Mouse (Mus musculus): Measurements from ENCODE around the gene Got1. TPM values are rescaled to one million over a fixed set of nuclear protein-coding genes. Genes with fewer than 3 reads are reported as not detected.

Got1 gene
- polyA plus RNA-seq, 1 experiment = 528 TPM

DNA sequence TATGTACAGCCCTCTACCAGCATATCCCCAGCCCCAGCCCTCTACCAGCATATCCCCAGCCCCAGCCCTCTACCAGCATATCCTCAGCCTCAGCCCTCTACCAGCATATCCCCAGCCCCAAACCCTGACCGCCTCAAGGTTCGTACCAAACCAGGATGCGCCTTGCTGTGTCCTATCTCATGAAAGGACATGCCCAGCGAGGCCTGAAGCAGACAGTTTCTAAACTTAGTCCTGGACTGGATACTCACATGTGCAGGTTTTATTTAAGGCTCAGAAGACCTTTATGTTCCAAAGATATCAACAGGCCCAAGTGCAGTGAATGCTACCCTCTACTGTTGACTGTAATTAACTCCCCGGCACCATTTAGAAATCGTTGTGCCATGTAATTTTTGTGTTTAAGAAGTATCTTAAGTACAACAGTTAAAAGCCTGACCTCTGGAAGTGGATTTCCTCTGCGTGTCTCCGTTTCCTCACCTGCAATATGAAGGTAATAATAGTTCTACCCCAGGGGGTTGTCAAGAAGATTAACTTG, 3.7 kb upstream of the Got1 start:
- Histone ChIP-seq H3K4me3 (replicated peaks; ENCODE audit: insufficient read depth, low read depth, low read length) (no peak overlapping the region), H3K4me1 (ENCODE audit: control insufficient read depth, insufficient read depth, low read length) (no peaks in the 10 kb centered on the region; the same call in 1 of the 2 replicates), H3K27ac (ENCODE audit: insufficient read depth, low read length) (no peak overlapping the region), H3K27me3 (ENCODE audit: control insufficient read depth, insufficient read depth, low read length) (no peaks in the 10 kb centered on the region)
- 81% methylated on average over 8 of the region's 8 CpGs for WGBS
- DNase-seq = no peak
- TF ChIP-seq POLR2A (IDR thresholded peaks at IDR 0.05; ENCODE audit: borderline replicate concordance, insufficient read depth, low read length) (no peak), CTCF (IDR thresholded peaks at IDR 0.05; ENCODE audit: borderline replicate concordance, insufficient read depth, low read depth, low read length) (no peak)

DNA sequence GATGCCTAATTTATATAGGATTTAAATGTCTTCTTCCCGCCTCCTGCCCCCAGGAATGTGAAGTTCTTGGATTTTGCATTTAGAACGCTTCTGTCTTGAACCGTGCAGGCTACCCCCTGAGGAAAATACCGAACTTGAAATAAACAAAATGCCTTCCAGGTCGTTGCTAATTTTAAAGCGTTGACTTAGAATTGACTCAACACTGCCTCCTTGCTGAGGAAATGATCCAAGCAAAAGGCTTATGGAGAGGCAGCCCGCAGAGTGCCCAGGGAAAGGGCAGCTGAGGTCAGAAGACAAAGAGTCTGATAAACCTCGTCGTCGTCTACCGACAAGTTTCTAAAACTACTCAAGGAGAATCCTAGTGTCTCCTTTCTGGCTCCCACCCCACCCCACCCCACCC, 2.7 kb upstream of the Got1 start:
- no peaks in the 10 kb centered on the region for H3K27me3 ChIP-seq (ENCODE audit: control insufficient read depth, insufficient read depth, low read length)
- no peaks in the 10 kb centered on the region; the same call in 1 of the 2 replicates for H3K4me1 ChIP-seq (ENCODE audit: control insufficient read depth, insufficient read depth, low read length)
- H3K4me3 ChIP-seq (replicated peaks; ENCODE audit: insufficient read depth, low read depth, low read length) = no peak overlapping the region
- no peak overlapping the region for H3K27ac ChIP-seq (ENCODE audit: insufficient read depth, low read length)
- WGBS = 13% methylated on average over 11 of the region's 11 CpGs
- peak; percentile 8; the same call in 1 of the 2 replicates for TF ChIP-seq CTCF (IDR thresholded peaks at IDR 0.05; ENCODE audit: borderline replicate concordance, insufficient read depth, low read depth, low read length)
- no peak for TF ChIP-seq POLR2A (IDR thresholded peaks at IDR 0.05; ENCODE audit: borderline replicate concordance, insufficient read depth, low read length)
- no peak for DNase-seq

DNA sequence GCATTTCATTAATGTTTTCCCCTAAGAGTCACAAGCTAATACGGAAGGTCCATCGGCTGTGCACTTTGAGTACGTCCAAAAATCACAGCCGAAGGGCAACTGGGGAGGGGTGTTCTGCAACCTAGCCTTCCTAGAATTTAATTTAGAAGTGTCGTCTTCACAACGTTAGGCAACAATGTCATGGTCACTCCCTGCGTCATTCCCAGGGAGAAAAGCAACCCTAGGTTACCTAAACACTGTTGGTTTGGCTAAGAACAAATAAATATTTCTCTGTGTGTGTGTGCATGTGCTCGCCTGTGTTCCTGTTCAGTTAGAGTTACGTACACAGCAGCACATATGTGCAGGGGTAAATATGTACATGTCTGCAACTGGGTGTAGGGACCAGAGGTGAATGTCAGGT, 1.6 kb upstream of the Got1 start:
- Histone ChIP-seq H3K4me3 (replicated peaks; ENCODE audit: insufficient read depth, low read depth, low read length) (no peak overlapping the region), H3K4me1 (ENCODE audit: control insufficient read depth, insufficient read depth, low read length) (no peaks in the 10 kb centered on the region; the same call in 1 of the 2 replicates), H3K27me3 (ENCODE audit: control insufficient read depth, insufficient read depth, low read length) (no peaks in the 10 kb centered on the region), H3K27ac (ENCODE audit: insufficient read depth, low read length) (no peak overlapping the region)
- DNase-seq = no peak
- 96% methylated on average over 9 of the region's 9 CpGs for WGBS
- TF ChIP-seq POLR2A (IDR thresholded peaks at IDR 0.05; ENCODE audit: borderline replicate concordance, insufficient read depth, low read length) (no peak), CTCF (IDR thresholded peaks at IDR 0.05; ENCODE audit: borderline replicate concordance, insufficient read depth, low read depth, low read length) (no peak)

DNA sequence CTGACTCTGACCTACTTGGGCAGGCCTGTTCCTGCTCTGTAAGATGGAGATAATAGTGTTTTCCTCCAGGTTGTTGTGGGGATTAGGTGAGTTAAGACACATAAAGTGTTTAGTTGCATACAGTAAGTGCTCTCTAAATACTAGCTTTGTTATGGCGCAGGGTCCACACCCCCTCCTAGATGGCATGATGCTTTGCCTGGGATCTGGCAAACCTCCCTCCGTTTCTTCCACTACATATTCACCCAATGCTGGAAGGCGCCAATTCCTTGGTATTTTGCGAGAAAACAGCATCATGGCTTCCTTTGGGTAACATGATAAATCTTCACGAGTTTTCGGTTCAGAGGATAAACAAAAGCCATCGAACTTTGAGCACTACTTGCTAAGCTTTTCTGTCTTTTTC, 1.2 kb upstream of the Got1 start:
- WGBS = 86% methylated on average over 7 of the region's 7 CpGs
- no peak for TF ChIP-seq POLR2A (IDR thresholded peaks at IDR 0.05; ENCODE audit: borderline replicate concordance, insufficient read depth, low read length)
- no peak for TF ChIP-seq CTCF (IDR thresholded peaks at IDR 0.05; ENCODE audit: borderline replicate concordance, insufficient read depth, low read depth, low read length)
- H3K27ac ChIP-seq (ENCODE audit: insufficient read depth, low read length) = peak overlapping the region; percentile 99; the same call in 1 of the 2 replicates
- no peaks in the 10 kb centered on the region for H3K27me3 ChIP-seq (ENCODE audit: control insufficient read depth, insufficient read depth, low read length)
- DNase-seq = peak in 1 of 2 experiments; percentile 28
- H3K4me3 ChIP-seq (replicated peaks; ENCODE audit: insufficient read depth, low read depth, low read length) = peak overlapping the region; percentile 72
- no peaks in the 10 kb centered on the region; the same call in 1 of the 2 replicates for H3K4me1 ChIP-seq (ENCODE audit: control insufficient read depth, insufficient read depth, low read length)

DNA sequence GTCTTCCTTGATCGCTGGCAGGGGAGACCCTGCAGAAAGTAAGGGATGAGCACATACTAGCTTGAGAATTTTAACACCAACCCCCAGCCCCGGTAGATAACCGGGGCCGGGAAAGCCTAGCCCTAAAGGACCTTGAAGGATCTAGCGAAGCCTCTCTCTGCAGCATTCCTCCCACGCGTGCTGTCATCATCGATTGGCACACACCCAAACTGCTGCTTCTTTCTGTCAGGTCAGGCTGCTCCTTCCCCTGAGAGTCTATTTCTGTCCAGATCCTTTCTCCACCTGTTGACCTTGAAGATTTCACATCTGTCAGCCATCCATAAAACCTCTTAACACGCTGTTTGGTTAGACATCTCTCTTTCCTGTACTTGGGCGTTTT, 688 bp upstream of the Got1 start:
- peak overlapping the region; percentile 99 for H3K27ac ChIP-seq (ENCODE audit: insufficient read depth, low read length)

DNA sequence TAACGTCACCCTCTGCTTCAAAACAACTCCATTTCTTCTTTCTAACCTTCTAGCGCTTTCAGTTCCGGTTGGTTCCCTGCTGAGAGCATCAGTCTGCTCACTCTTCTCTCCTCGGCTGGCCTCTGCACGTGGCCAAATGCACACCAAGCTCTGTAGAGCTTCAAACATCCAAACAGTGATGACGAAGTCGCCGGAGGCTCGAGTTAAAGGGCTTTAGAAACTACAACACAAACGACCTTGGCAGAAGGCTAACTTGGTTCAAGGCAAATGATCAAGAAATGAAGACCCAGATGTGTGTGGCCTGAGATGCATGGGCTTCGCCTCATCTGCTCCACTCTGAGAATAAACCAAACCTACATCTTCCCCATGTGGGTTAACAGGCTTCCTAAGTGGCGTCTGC, 854 bp downstream of the Got1 start:
- Histone ChIP-seq H3K27me3 (ENCODE audit: control insufficient read depth, insufficient read depth, low read length) (no peaks in the 10 kb centered on the region), H3K4me1 (ENCODE audit: control insufficient read depth, insufficient read depth, low read length) (peaks cover 5% of the 10 kb centered on the region; the same call in 1 of the 2 replicates), H3K4me3 (replicated peaks; ENCODE audit: insufficient read depth, low read depth, low read length) (peak overlapping the region; percentile 73), H3K27ac (ENCODE audit: insufficient read depth, low read length) (peak overlapping the region; percentile 42)
- WGBS = 2% methylated on average over 12 of the region's 12 CpGs
- TF ChIP-seq POLR2A (IDR thresholded peaks at IDR 0.05; ENCODE audit: borderline replicate concordance, insufficient read depth, low read length) (no peak), CTCF (IDR thresholded peaks at IDR 0.05; ENCODE audit: borderline replicate concordance, insufficient read depth, low read depth, low read length) (no peak)
- DNase-seq = peak; percentile 48 to 57

More for the DNA sequence above, 688 bp upstream of the Got1 start:
- Histone ChIP-seq H3K4me3 (replicated peaks; ENCODE audit: insufficient read depth, low read depth, low read length) (peak overlapping the region; percentile 72), H3K27me3 (ENCODE audit: control insufficient read depth, insufficient read depth, low read length) (no peaks in the 10 kb centered on the region), H3K4me1 (ENCODE audit: control insufficient read depth, insufficient read depth, low read length) (no peaks in the 10 kb centered on the region; the same call in none of the 2 replicates)
- 2% methylated on average over 10 of the region's 10 CpGs for WGBS
- peak in 1 of 2 experiments; percentile 81 for DNase-seq
- no peak for TF ChIP-seq POLR2A (IDR thresholded peaks at IDR 0.05; ENCODE audit: borderline replicate concordance, insufficient read depth, low read length)

DNA sequence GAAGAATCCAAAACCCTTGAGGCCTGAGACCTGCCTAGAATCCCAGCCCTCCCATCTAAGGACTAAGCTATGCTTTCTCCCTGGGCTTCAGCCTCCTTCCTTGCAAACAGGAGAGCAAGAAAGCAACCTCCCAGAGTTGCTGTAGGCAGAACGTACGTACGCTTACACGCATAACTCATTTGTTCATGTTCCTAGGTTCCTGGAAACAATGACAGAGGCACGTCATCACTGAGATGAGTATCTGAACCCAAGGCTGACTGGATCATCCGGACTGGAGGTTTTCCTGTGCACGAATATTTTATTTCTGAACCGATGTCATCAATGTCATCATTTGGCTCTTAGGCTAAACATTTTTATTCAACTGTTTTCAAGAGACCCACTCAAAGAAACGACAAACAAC, 2.4 kb downstream of the Got1 start:
- DNase-seq = no peak
- H3K27ac ChIP-seq (ENCODE audit: insufficient read depth, low read length) = no peak overlapping the region
- no peak for TF ChIP-seq CTCF (IDR thresholded peaks at IDR 0.05; ENCODE audit: borderline replicate concordance, insufficient read depth, low read depth, low read length)
- TF ChIP-seq POLR2A (IDR thresholded peaks at IDR 0.05; ENCODE audit: borderline replicate concordance, insufficient read depth, low read length) = no peak
- H3K4me1 ChIP-seq (ENCODE audit: control insufficient read depth, insufficient read depth, low read length) = peaks cover 11% of the 10 kb centered on the region
- WGBS = 42% methylated on average over 9 of the region's 9 CpGs
- H3K27me3 ChIP-seq (ENCODE audit: control insufficient read depth, insufficient read depth, low read length) = no peaks in the 10 kb centered on the region
- H3K4me3 ChIP-seq (replicated peaks; ENCODE audit: insufficient read depth, low read depth, low read length) = peak overlapping the region; percentile 30

DNA sequence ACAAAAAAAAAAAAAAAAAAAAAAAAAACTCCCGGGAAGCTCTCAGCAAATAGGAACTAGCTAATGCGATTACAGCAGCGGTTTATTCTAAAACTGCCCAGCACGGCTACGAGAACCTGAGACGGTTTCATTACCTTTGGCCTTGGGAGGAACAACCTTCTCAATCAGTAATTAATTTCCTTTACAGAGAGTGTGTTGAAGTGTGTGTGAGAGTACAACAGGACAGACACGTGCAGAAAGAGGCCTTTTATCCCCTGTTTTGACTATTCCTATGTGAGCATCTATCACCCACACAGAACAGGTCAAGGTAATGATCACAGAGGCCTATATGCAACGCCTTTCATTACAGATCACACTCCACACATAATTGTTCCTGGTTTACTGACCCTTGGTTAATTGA, 3.0 kb downstream of the Got1 start:
- WGBS = 36% methylated on average over 8 of the region's 8 CpGs
- no peak for DNase-seq
- Histone ChIP-seq H3K27me3 (ENCODE audit: control insufficient read depth, insufficient read depth, low read length) (no peaks in the 10 kb centered on the region), H3K4me1 (ENCODE audit: control insufficient read depth, insufficient read depth, low read length) (peaks cover 12% of the 10 kb centered on the region), H3K4me3 (replicated peaks; ENCODE audit: insufficient read depth, low read depth, low read length) (no peak overlapping the region), H3K27ac (ENCODE audit: insufficient read depth, low read length) (no peak overlapping the region; the same call in 1 of the 2 replicates)
- TF ChIP-seq CTCF (IDR thresholded peaks at IDR 0.05; ENCODE audit: borderline replicate concordance, insufficient read depth, low read depth, low read length) = no peak
- no peak for TF ChIP-seq POLR2A (IDR thresholded peaks at IDR 0.05; ENCODE audit: borderline replicate concordance, insufficient read depth, low read length)

Data from cerebellum, adult 2 months (tissue).